Mouse (Mus musculus): Measurements from ENCODE around the gene Rbm15.
A peak's percentile ranks its signal among the peaks of the same experiment; 100 is the strongest.
"Not testable (repeated sequence)": the region's sequence is repeated elsewhere in the genome, so short reads cannot be mapped to it uniquely, and the experiment has no call there.

The Rbm15 gene

GRCm38 (mm10) chr3:107330503-107331424, 2.7 kb downstream of the Rbm15 start:
- DNase-seq (ENCODE audit: low spot score in 2 of 2) = peak in 1 of 2 experiments; percentile 3

GRCm38 (mm10) chr3:107326442-107326841, 7.0 kb downstream of the Rbm15 start:
- no peak for DNase-seq (ENCODE audit: low spot score in 2 of 2)

- no peak for DNase-seq (ENCODE audit: low spot score in 2 of 2)
Measured at GRCm38 (mm10) chr3:107321776-107322175, 11.7 kb downstream of the Rbm15 start.

GRCm38 (mm10) chr3:107321141-107321540, 12.3 kb downstream of the Rbm15 start:
- no peak for DNase-seq (ENCODE audit: low spot score in 2 of 2)

GRCm38 (mm10) chr3:107317338-107317737, 16.1 kb downstream of the Rbm15 start:
- DNase-seq (ENCODE audit: low spot score in 2 of 2) = no peak

GRCm38 (mm10) chr3:107296917-107297316, 36.6 kb downstream of the Rbm15 start:
- not testable (repeated sequence) for DNase-seq (ENCODE audit: low spot score in 2 of 2)

GRCm38 (mm10) chr3:107295672-107296360, 37.7 kb downstream of the Rbm15 start:
- no peak for DNase-seq (ENCODE audit: low spot score in 2 of 2)

GRCm38 (mm10) chr3:107290764-107291381, 42.6 kb downstream of the Rbm15 start, which contains the start of gene Slc16a4:
Gene Slc16a4, plus strand, starts transcription at chr3:107291230.
- no peak for DNase-seq (ENCODE audit: low spot score in 2 of 2)

GRCm38 (mm10) chr3:107287346-107287745, 46.1 kb downstream of the Rbm15 start:
- DNase-seq (ENCODE audit: low spot score in 2 of 2) = no peak

GRCm38 (mm10) chr3:107286123-107286522, 47.4 kb downstream of the Rbm15 start:
- no peak for DNase-seq (ENCODE audit: low spot score in 2 of 2)

GRCm38 (mm10) chr3:107278479-107279269, 54.8 kb downstream of the Rbm15 start, which contains the start of gene Lamtor5:
Gene Lamtor5, plus strand, starts transcription at chr3:107278858.
- peak; percentile 85 to 88 for DNase-seq (ENCODE audit: low spot score in 2 of 2)

- DNase-seq (ENCODE audit: low spot score in 2 of 2) = no peak
Measured at GRCm38 (mm10) chr3:107276626-107277025, 56.8 kb downstream of the Rbm15 start.

GRCm38 (mm10) chr3:107275996-107276395, 57.5 kb downstream of the Rbm15 start:
- no peak for DNase-seq (ENCODE audit: low spot score in 2 of 2)
